Mouse (Mus musculus): Measurements from ENCODE around the gene Tm4sf20.

Gene Tm4sf20

GRCm38 (mm10) chr1:82779388-82779966 is 11.2 kb upstream of the Tm4sf20 start:
- no peak for DNase-seq (ENCODE audit: low read depth, low spot score)

- DNase-seq (ENCODE audit: low read depth, low spot score): no peak
Measured at GRCm38 (mm10) chr1:82775293-82775692, 7.0 kb upstream of the Tm4sf20 start.

GRCm38 (mm10) chr1:82773208-82773607 is 4.9 kb upstream of the Tm4sf20 start:
- DNase-seq (ENCODE audit: low read depth, low spot score): no peak

- no peak for DNase-seq (ENCODE audit: low read depth, low spot score)
Measured at GRCm38 (mm10) chr1:82772428-82772827, 4.2 kb upstream of the Tm4sf20 start.

GRCm38 (mm10) chr1:82771022-82771586 is 2.8 kb upstream of the Tm4sf20 start, which contains the start of gene Gm47791:
Gene Gm47791, minus strand, starts transcription at chr1:82771243.
- DNase-seq (ENCODE audit: low read depth, low spot score): no peak

GRCm38 (mm10) chr1:82766641-82767040 is 1.6 kb downstream of the Tm4sf20 start:
- DNase-seq (ENCODE audit: low read depth, low spot score): no peak

- DNase-seq (ENCODE audit: low read depth, low spot score): no peak
Measured at GRCm38 (mm10) chr1:82766227-82766626, 2.0 kb downstream of the Tm4sf20 start.

GRCm38 (mm10) chr1:82762274-82762673 is 6.0 kb downstream of the Tm4sf20 start:
- DNase-seq (ENCODE audit: low read depth, low spot score): no peak

GRCm38 (mm10) chr1:82761454-82762169 is 6.6 kb downstream of the Tm4sf20 start:
- DNase-seq (ENCODE audit: low read depth, low spot score): no peak

GRCm38 (mm10) chr1:82759520-82759919 is 8.7 kb downstream of the Tm4sf20 start:
- DNase-seq (ENCODE audit: low read depth, low spot score): no peak

GRCm38 (mm10) chr1:82747714-82748452 is 20.4 kb downstream of the Tm4sf20 start:
- DNase-seq (ENCODE audit: low read depth, low spot score): no peak

- no peak for DNase-seq (ENCODE audit: low read depth, low spot score)
Measured at GRCm38 (mm10) chr1:82746408-82746807, 21.9 kb downstream of the Tm4sf20 start.

- no peak for DNase-seq (ENCODE audit: low read depth, low spot score)
Measured at GRCm38 (mm10) chr1:82743962-82744361, 24.3 kb downstream of the Tm4sf20 start.

- DNase-seq (ENCODE audit: low read depth, low spot score): no peak
Measured at GRCm38 (mm10) chr1:82741539-82741938, 26.7 kb downstream of the Tm4sf20 start.

GRCm38 (mm10) chr1:82738066-82738465 is 30.2 kb downstream of the Tm4sf20 start:
- DNase-seq (ENCODE audit: low read depth, low spot score): no peak

GRCm38 (mm10) chr1:82733357-82733756 is 34.9 kb downstream of the Tm4sf20 start:
- DNase-seq (ENCODE audit: low read depth, low spot score): no peak

GRCm38 (mm10) chr1:82726482-82726881 is 41.8 kb downstream of the Tm4sf20 start:
- DNase-seq (ENCODE audit: low read depth, low spot score): no peak

GRCm38 (mm10) chr1:82725875-82726185 is 42.4 kb downstream of the Tm4sf20 start:
- no peak for DNase-seq (ENCODE audit: low read depth, low spot score)

GRCm38 (mm10) chr1:82725026-82725874 is 43.0 kb downstream of the Tm4sf20 start:
- DNase-seq (ENCODE audit: low read depth, low spot score): no peak

- DNase-seq (ENCODE audit: low read depth, low spot score): peak; percentile 92
Measured at GRCm38 (mm10) chr1:82724339-82725025, 43.8 kb downstream of the Tm4sf20 start, which contains the start of gene Mff. Gene Mff, plus strand, starts transcription at chr1:82724890.

Data from skeletal muscle tissue, adult 2 months (tissue).